Mouse (Mus musculus): ENCODE results near the gene Il18r1.

Il18r1 gene

DNA sequence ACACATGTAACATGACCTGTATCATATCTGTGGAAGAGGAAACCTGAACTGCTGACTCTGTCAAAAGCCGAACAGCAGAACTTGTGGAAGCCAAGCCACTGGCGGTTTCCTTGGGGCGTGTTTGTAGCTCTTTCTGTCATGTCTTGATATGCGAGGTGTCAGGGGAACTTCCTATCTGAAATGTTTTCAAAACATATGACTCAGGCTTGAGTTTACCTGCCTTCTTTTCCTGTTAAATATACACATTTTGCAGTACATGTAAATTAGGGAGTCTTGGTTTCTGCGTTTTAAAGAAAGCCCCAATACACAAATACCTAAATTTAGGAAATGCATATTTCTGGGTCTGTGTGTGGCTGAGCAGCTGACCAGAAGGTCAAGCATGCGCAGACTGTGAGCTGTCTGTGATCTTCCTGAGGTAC is 14.2 kb downstream of the Il18r1 start:
- DNase-seq (ENCODE audit: inconsistent age in 2 of 2, low spot score in 1 of 2): no peak

DNA sequence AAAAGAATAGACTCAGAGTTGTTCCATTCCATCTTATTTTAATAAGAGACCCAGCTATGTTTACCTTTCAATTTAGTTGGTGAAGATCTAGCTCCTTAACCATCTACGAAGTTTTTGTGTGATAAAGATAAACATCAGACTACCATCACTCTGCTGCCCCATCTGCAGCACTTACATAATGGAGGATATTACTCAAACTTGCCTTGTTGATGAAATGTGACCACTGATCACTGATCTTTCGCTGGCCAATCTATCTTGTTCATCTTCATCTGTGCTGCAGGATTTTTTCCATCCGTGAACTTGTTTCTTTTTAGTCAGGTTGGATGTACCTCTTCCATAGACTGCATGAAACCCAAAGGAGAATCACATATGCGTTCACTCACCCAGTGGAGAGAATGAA is 29.2 kb downstream of the Il18r1 start:
- DNase-seq (ENCODE audit: inconsistent age in 2 of 2, low spot score in 1 of 2): no peak

DNA sequence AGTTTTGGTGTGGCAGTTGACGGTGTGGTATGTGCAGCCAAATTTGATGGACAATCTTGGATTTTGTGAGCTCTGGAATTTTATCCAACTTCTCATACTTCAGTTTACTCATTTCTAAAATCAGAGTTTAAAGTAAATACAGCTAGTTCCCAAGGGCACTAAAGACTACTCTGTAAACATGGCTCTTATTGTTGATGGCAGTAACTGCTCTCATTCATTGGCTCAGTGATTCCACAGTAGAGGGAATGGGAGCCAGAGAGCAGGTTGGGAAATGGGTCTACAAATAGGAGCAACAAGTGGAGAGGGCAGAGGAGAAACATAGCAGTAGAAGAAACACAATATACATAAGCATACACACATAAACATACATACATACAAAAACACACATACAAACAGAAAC is 34.4 kb downstream of the Il18r1 start:
- no peak for DNase-seq (ENCODE audit: inconsistent age in 2 of 2, low spot score in 1 of 2)

DNA sequence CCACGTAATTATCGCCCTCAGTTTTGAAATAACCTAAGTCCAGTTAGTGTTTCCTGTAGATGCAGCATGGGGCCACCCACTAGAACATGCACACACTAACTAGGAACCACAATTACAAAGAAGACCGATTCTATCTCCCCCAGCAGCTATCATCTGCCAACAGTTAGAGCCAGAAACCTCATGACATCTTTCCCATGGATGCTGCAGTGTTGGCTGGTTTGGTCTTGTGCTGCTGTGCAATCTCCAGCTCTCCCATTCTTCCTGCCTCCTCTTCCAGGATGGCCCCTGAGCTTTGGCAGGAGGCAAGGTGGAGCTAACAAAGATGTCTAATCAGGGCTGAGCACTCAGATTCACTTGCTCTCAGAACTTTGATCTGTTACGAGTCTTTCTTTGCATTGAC is 35.8 kb downstream of the Il18r1 start:
- no peak for DNase-seq (ENCODE audit: inconsistent age in 2 of 2, low spot score in 1 of 2)

DNA sequence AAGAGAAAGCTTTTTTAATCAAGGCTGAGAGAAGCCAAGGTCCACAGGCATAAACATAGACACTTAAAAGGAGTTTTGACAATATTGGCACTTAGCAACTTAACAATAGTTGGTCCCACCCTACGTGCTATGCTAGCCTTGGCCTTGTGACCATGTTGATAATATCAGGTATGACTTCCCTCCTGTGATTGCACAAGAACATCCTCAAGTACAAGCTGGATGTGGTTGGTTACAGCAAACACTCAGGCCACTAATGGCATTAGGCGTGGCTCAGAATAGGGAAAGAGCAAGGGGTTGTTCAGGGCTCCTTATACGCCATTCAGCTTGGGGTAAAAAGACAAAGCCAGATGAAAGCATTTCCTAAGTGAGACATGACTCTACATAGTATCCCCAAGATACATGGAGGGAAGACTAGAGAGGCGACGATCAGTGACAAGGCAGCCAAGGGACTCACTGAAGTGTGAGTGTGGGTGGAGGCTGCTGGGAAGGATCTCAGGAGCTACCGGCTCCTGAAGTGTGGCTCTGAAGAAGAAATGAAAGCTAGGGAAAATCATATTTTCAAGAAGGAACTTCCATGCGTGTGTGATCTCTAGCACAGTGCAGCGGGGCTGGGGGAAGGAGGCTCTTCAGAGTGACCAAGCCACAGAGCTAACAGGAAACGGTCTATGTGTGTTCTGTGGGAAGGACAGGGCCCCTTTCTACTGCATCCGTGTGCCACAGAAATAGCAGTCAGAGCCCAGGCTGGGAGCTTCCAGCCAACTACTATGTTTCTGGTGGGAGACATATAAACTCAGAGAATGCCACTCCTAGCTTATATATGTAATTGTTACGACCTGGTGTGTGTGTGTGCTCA is 36.4 kb downstream of the Il18r1 start:
- DNase-seq (ENCODE audit: inconsistent age in 2 of 2, low spot score in 1 of 2): no peak

DNA sequence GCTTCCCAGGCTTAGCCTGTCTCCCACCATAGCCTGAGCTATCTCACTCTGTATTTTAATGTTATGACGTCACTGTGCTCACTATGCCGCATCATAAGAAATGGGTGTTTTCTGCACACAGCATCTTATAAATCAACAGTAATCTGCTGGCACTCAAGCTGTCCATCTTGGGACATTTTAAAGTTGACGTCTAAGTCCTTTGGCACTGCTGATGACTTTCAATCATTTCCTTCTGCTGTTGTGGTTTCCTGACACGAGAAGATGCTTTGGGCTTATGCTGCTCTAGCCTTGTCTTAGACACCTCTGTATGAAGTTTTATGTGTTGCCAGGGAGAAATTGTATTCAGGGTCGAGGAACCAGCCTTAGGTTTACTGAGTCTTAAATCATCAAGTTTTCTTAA is 39.2 kb downstream of the Il18r1 start:
- no peak for DNase-seq (ENCODE audit: inconsistent age in 2 of 2, low spot score in 1 of 2)

DNA sequence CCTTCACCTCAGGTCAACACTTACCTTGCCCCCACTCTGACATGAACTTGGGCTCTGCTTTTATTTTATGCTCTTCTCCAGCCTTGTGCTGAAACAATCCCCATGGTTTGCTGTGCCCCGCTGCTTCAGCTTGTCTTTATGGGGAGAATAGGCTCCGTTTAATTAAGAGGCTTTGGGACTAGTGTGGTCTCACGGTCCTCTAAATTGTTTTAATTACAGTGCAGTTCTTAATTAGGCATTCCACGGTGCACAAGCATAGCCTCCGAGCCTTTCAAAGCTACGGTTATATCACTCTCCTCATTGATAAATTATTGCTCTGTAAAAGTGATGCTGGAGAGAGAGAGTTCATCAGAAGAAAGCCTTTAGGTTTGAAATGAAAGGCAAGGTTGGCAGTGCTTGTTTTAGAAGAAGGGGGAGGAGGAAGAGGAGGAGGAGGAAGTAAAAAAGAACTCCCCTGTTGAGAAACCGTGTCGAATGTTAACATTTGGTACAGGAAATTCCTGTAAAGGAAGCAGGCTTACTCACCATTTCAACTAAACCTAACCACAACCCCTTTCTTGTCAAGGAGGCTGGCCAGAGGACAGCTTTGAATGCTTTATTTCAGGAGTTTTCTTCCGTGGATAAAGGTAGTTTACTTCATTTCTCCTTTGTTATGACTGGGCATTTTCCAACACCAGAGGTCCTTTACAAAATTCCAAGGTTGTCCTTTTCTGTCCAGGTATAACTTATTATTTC is 49.7 kb downstream of the Il18r1 start, which contains the start of gene Il18rap:
Gene Il18rap, plus strand, starts transcription at position 512 of the 735 bp plus-strand sequence.
- DNase-seq (ENCODE audit: inconsistent age in 2 of 2, low spot score in 1 of 2): no peak

DNA sequence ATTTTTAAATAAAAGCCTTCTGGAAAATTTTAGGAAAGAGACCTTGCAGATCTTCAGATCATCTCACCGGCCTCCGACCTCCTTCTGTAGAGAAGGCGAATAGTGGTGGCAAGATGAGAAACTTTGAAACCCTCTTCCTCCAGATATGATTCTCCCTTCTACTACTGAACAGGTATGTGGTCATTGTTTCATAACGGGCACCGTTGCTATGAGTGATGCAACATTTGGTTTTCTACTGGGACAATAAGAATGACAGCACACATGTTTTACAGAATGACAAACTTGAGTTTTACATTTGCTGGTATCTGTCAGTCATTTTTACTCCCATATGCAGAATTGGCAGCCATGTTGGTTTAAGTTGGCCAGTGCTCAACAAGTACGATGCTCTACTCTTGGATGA is 51.0 kb downstream of the Il18r1 start:
- no peak for DNase-seq (ENCODE audit: inconsistent age in 2 of 2, low spot score in 1 of 2)

DNA sequence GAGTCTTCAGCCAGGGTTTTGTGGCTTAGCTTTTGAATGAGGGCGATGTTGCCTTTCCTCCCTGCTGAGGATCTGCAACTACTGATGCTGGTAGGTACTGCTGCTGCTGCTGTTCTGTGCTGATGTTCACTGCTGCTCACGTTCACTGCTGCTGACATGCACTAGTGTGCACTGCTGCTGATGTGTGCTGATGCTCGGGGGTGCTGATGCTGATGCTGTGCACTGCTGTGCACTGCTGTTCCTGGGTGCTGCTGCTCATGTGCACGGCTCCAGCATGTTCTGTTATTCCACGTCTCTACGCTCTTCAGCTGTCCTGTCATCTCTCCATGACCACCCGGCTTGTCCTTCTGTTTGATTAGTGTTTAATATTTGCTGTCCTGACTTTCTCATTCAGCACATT is 57.6 kb downstream of the Il18r1 start:
- DNase-seq (ENCODE audit: inconsistent age in 2 of 2, low spot score in 1 of 2): no peak

DNA sequence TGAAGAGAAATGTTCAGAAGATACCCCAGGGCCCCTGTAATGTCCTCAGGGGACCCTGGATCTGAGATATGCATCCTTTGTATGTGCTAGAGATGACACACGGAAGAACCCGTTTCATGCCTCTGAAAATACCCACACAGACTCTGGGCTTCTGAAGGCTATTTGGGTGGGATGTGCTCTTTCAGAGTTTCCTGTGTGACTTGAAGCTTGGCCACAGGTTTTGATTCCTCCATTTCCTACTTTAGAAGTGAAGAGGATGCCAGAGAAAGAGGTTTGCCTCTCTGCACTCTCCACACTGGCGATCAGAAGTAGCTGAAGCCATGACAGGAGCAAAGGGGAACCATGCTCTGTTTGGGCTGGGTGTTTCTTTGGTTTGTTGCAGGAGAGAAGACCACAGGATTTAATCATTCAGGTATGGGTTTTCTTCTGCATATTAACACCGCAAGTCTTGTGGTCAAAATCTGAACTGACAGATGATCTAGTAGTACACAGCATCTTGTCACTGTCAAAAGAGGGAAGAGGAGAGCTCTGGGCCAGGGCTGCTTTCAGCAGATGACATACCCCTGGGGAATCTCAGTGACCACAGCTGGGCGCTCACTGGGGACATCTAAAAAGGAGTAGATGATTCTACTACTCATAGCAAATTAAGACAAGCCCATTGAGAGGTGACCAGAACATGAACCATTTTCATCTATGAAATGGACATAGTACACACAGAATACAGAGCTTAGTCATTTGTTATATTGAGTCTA is 58.8 kb downstream of the Il18r1 start:
- no peak for DNase-seq (ENCODE audit: inconsistent age in 2 of 2, low spot score in 1 of 2)

DNA sequence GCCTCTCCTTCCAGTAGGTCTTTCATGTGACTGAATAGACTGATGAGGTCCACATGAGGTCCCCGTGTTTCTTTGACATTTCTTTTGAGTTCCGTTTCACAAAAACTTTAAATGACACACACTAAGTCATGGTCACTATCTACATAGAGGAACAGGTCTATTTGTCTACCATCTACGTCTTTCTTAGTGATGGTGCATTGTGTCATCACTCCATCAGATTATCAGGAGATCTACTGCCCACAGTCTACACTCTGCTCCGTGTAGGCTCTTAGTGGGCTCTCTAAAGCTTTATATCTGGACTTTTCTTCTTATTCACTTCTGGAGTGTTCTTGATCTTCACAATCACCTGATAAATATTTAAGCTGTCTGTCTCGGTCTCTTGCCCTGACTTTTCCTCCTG is 63.9 kb downstream of the Il18r1 start:
- DNase-seq (ENCODE audit: inconsistent age in 2 of 2, low spot score in 1 of 2): no peak

DNA sequence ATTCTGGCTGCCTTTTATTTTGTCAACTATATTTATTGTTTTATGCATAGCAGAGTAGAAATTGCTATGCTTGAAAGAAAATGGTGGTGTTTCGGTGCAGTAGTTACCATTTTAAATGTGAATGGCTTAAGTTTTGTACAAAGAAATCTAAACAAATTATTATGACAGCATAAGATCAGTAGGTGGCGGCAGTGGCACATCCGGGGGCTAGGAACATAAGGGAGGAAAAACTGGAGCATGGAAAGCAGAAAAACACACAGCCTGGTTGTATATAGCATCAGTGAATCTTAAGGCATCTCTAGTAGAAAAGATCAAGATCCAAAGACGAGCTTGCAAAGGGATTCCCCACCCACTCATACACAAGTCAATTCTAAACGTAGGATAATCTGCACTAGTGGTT is 72.2 kb downstream of the Il18r1 start:
- DNase-seq (ENCODE audit: inconsistent age in 2 of 2, low spot score in 1 of 2): no peak

DNA sequence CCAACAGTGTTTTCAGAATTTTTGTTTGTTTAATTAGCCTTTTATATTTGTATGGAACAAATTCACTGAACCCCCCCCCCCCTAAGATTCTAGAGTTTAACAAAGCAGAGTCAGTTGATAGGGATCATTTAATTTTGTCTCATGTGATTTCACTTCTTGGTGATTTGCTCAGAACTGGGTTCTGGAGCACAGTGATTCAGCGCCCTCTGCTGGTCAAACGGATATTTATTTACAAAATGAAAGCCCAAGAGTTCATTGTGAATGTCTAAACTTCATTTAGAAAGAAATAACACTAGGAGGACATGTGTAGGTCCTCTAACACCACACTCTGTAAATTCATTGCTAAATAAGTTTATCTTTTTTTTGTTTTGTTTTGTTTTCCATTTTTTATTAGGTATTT is 79.3 kb downstream of the Il18r1 start:
- DNase-seq (ENCODE audit: inconsistent age in 2 of 2, low spot score in 1 of 2): peak; percentile 7 to 81

DNA sequence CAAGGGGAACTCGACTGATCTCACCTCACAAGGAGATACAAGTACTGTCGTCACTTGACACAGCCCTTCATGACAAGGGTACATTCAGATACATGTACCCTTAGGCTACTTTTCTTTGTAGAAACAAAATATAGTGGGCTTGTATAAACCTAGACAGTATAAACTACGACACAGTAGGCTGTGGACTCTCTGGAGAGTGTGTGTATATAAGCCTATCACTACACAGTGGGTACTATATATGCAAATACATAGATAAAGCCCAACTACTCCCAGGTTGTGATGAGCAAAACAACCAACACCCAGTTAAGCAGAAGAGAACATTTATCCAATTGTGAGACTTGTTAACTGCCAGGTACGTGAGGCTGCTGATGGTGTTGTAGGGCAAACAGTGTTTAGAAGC is 81.3 kb downstream of the Il18r1 start:
- no peak for DNase-seq (ENCODE audit: inconsistent age in 2 of 2, low spot score in 1 of 2)

DNA sequence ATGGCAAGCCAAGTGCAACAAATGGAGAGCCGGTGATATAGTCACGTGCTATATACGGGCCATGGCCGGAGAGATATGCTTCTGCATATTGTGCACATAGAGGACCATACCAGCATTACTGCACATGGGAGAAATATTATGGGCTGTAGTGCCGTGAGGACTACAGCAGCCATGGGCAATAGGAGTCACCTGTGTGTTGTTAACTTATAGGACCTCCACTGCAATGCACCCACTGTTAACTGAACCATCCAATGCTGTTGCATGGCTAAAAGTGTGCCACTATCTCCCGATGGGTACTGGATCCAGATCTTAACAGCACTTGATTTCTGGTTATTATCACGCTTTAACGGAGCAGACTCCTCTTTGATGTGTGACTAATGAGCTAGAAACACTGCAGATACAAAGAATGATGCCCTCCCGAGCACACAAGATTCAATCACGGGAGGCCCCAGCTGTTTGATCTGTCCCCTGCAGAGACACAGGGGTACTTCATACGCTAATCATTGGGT is 81.8 kb downstream of the Il18r1 start:
- no peak for DNase-seq (ENCODE audit: inconsistent age in 2 of 2, low spot score in 1 of 2)

DNA sequence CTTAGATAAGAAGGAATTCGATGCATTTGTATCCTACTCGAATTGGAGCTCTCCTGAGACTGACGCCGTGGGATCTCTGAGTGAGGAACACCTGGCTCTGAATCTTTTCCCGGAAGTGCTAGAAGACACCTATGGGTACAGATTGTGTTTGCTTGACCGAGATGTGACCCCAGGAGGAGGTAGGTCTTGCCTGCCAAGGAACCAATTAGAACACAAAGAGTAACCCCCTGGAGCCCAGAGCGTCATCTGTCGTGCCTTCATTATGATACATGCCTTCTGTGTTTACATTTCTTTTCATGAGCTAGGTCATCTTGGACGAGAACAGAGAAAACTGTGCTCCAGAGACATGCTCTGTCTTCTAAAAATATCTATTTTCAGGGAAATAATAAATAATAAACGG is 82.4 kb downstream of the Il18r1 start:
- DNase-seq (ENCODE audit: inconsistent age in 2 of 2, low spot score in 1 of 2): no peak

Data from adrenal gland, adult (tissue).